Mouse (Mus musculus): ENCODE measurements at regions not wholly inside any gene's neighbourhood (a gene's known extent, or its start where the extent isn't known, plus 50 kb on each side); places are given as distances from the start of the nearest gene placed in this dataset.

DNA sequence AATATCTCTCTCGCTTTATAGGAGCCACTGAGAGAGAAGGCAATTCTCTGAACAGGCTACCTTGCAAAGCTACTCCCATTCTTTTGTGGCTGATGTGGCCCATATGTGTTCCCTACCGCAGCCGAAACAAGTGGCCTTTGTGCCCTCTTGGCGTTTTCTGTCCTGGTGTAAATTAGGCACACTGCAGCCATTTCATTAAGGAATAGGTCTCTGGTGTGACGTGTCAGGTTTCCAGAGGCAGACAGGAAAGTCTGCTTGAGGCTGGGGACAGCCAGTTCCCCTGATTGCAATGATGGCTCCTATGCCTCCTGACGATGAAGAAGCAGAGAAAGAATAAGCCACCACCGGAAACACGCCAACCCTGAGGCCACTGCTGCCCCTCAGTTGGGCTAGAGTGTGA, 59.3 kb upstream of the Bcor start:
- no peak overlapping the region for H3K27ac ChIP-seq (ENCODE audit: low read length)
- 66% methylated on average over 8 of the region's 8 CpGs for WGBS

DNA sequence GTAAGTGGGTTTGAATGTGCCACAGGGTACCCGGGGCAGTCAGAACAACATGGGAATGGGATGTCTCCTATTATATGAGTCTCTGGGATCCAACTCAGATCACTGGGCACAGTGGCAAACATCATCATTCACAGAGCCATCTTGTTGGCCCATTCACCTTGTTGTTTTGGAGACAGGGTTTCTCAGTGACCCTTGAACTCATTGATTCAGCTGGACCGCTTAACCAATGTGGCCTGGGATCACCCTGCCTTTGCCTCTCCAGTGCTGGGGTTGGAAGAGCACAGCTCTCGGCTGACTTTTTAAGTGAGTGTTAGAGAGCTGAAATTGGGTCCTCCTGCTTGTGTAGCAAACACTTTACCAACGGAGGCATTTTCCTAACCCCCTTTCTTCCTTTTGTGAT, 64.2 kb upstream of the Bcor start:
- Histone ChIP-seq H3K9me3 (ENCODE audit: control insufficient read depth, low read depth, low read length) (no peaks in the 10 kb centered on the region), H3K27ac (ENCODE audit: low read length) (no peak overlapping the region), H3K4me3 (ENCODE audit: low read depth, low read length) (no peak overlapping the region), H3K36me3 (ENCODE audit: control insufficient read depth, insufficient read depth, low read length) (no peaks in the 10 kb centered on the region), H3K4me2 (replicated peaks; ENCODE audit: low read depth, low read length) (no peak overlapping the region), H3K27me3 (ENCODE audit: control insufficient read depth, insufficient read depth, low read length) (no peaks in the 10 kb centered on the region), H3K9ac (replicated peaks; ENCODE audit: low read depth, low read length) (no peak overlapping the region), H3K4me1 (ENCODE audit: control insufficient read depth, insufficient read depth, low read length) (no peaks in the 10 kb centered on the region)
- WGBS: 74% methylated on average over 4 of the region's 4 CpGs
- no peak for ATAC-seq (ENCODE audit: insufficient number of reproducible peaks, insufficient read depth, low FRiP score, low read depth)

More for the DNA sequence above, 59.3 kb upstream of the Bcor start:
- H3K4me3 ChIP-seq (ENCODE audit: low read depth, low read length): no peak overlapping the region
- H3K4me2 ChIP-seq (replicated peaks; ENCODE audit: low read depth, low read length): no peak overlapping the region
- no peaks in the 10 kb centered on the region for H3K9me3 ChIP-seq (ENCODE audit: control insufficient read depth, low read depth, low read length)
- no peak for ATAC-seq (ENCODE audit: insufficient number of reproducible peaks, insufficient read depth, low FRiP score, low read depth)
- no peaks in the 10 kb centered on the region for H3K36me3 ChIP-seq (ENCODE audit: control insufficient read depth, insufficient read depth, low read length)
- H3K9ac ChIP-seq (replicated peaks; ENCODE audit: low read depth, low read length): no peak overlapping the region
- H3K27me3 ChIP-seq (ENCODE audit: control insufficient read depth, insufficient read depth, low read length): no peaks in the 10 kb centered on the region
- H3K4me1 ChIP-seq (ENCODE audit: control insufficient read depth, insufficient read depth, low read length): no peaks in the 10 kb centered on the region

DNA sequence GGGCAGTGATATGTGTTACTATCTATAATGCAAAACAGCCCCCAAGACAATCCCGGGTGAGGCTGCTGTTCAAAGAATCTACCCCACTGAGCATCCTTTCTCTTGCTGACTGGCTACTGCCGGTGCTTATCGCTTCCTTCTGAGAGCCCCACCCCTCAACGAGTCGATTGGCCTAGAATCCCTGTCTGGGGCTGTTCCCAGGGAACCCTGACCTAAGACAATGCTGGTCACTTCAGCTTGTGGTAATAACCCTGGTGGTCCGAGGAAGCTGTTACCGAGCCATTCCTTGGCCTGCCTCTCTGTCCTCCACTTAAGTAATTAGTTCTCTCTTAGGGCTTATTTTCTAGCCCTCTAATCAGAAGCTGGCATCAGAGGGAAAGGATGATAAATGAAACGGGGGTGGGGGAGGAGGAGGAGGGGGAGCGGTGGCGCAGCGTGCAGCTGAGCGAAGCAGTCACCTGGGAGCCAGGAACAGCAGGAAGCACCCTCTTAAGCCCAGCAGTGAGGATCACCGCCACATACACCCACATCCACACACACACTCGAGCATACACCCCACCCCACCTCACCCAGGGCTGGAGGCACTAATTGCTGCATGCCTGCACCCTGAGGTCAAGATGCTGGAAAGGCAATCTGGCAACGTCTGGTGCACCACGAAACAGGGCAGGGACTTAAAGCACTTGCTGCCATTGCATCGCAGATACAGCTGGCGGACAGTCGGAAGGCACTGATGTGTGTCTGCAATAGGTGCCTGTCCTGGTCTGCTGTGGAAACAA, 65.1 kb upstream of the Bcor start:
- no peak for ATAC-seq (ENCODE audit: insufficient number of reproducible peaks, insufficient read depth, low FRiP score, low read depth)

DNA sequence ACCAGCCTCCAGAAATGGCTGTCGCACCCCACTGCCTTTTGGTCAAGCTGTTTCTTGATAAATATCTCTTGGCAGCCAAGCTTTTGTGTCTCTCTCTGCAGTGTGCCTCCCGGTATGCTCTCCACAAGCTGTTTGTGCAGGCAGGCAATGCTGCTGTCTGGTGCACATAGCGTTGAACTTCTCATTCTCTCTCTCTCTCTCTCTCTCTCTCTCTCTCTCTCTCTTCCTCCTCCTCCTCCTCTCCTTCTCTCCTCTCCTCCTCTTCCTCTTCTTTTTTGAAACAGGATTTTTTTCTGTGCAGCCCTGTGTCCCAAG, 65.7 kb upstream of the Bcor start:
- H3K4me1 ChIP-seq (ENCODE audit: control insufficient read depth, insufficient read depth, low read length): no peaks in the 10 kb centered on the region
- H3K4me2 ChIP-seq (replicated peaks; ENCODE audit: low read depth, low read length): no peak overlapping the region; the same call in 1 of the 2 replicates
- 35% methylated on average over 3 of the region's 3 CpGs for WGBS
- H3K36me3 ChIP-seq (ENCODE audit: control insufficient read depth, insufficient read depth, low read length): no peaks in the 10 kb centered on the region
- H3K27me3 ChIP-seq (ENCODE audit: control insufficient read depth, insufficient read depth, low read length): no peaks in the 10 kb centered on the region
- no peaks in the 10 kb centered on the region for H3K9me3 ChIP-seq (ENCODE audit: control insufficient read depth, low read depth, low read length)
- H3K27ac ChIP-seq (ENCODE audit: low read length): no peak overlapping the region
- H3K9ac ChIP-seq (replicated peaks; ENCODE audit: low read depth, low read length): no peak overlapping the region
- H3K4me3 ChIP-seq (ENCODE audit: low read depth, low read length): no peak overlapping the region
- no peak for ATAC-seq (ENCODE audit: insufficient number of reproducible peaks, insufficient read depth, low FRiP score, low read depth)

More for the DNA sequence above, 65.1 kb upstream of the Bcor start:
- Histone ChIP-seq H3K9ac (replicated peaks; ENCODE audit: low read depth, low read length) (no peak overlapping the region), H3K27me3 (ENCODE audit: control insufficient read depth, insufficient read depth, low read length) (no peaks in the 10 kb centered on the region), H3K4me2 (replicated peaks; ENCODE audit: low read depth, low read length) (peak overlapping the region; percentile 32; the same call in 1 of the 2 replicates), H3K4me1 (ENCODE audit: control insufficient read depth, insufficient read depth, low read length) (no peaks in the 10 kb centered on the region), H3K27ac (ENCODE audit: low read length) (no peak overlapping the region), H3K4me3 (ENCODE audit: low read depth, low read length) (no peak overlapping the region), H3K36me3 (ENCODE audit: control insufficient read depth, insufficient read depth, low read length) (no peaks in the 10 kb centered on the region), H3K9me3 (ENCODE audit: control insufficient read depth, low read depth, low read length) (no peaks in the 10 kb centered on the region)
- WGBS: 13% methylated on average over 19 of the region's 19 CpGs

DNA sequence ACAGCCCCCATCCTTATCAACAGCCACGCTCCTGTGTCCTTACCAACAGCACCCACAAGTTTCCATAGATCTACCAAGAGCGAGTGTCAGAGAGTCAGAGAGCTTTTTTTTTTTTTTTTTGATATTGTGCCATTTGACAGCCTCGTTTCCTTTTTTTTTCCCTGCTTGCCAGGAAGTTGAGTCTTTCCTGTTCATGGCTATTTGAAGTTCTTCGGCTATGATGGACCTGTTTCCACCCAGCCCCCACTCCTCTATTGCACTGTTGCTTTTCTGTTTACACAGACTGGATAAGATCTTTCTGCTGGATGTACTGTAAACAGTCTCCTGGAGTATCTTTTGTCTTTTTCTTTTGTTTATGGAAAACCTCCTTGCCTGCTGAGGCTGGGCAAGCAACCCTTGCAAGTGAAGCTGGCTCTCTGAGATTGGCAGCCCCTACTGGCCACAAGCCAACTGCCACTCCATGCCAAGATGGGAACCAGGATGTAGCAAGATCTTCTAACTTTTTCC, 80.4 kb upstream of the Bcor start:
- no peak overlapping the region for H3K4me3 ChIP-seq (ENCODE audit: low read depth, low read length)
- H3K4me1 ChIP-seq (ENCODE audit: control insufficient read depth, insufficient read depth, low read length): no peaks in the 10 kb centered on the region
- WGBS: 64% methylated on average over 4 of the region's 4 CpGs
- H3K9ac ChIP-seq (replicated peaks; ENCODE audit: low read depth, low read length): no peak overlapping the region
- no peaks in the 10 kb centered on the region for H3K9me3 ChIP-seq (ENCODE audit: control insufficient read depth, low read depth, low read length)
- H3K36me3 ChIP-seq (ENCODE audit: control insufficient read depth, insufficient read depth, low read length): no peaks in the 10 kb centered on the region
- H3K27ac ChIP-seq (ENCODE audit: low read length): no peak overlapping the region
- no peak overlapping the region for H3K4me2 ChIP-seq (replicated peaks; ENCODE audit: low read depth, low read length)
- no peak for ATAC-seq (ENCODE audit: insufficient number of reproducible peaks, insufficient read depth, low FRiP score, low read depth)
- H3K27me3 ChIP-seq (ENCODE audit: control insufficient read depth, insufficient read depth, low read length): no peaks in the 10 kb centered on the region

DNA sequence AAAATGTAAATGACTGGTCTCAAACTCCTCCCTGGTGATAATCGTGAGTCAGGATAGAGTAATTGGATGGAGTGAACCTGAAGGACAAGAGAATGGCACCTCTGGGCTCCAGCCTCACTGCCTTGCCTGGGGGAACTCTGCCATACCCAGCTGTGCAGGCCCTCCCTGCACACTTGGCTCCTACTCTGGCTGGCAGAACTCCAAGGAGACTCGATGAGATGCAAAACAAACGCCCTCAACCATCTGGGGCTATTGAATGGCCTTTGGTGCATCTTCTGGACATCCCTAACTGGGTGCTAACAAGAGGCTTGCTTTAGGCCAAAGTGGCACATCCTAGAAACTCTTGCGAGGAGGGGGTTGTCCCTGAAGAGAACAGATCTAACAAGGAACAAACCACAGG, 81.6 kb upstream of the Bcor start:
- no peak overlapping the region for H3K4me3 ChIP-seq (ENCODE audit: low read depth, low read length)
- 65% methylated on average over 4 of the region's 4 CpGs for WGBS
- H3K4me1 ChIP-seq (ENCODE audit: control insufficient read depth, insufficient read depth, low read length): no peaks in the 10 kb centered on the region
- no peaks in the 10 kb centered on the region for H3K36me3 ChIP-seq (ENCODE audit: control insufficient read depth, insufficient read depth, low read length)
- no peak overlapping the region for H3K9ac ChIP-seq (replicated peaks; ENCODE audit: low read depth, low read length)
- no peak for ATAC-seq (ENCODE audit: insufficient number of reproducible peaks, insufficient read depth, low FRiP score, low read depth)
- no peaks in the 10 kb centered on the region for H3K27me3 ChIP-seq (ENCODE audit: control insufficient read depth, insufficient read depth, low read length)
- no peak overlapping the region for H3K27ac ChIP-seq (ENCODE audit: low read length)
- no peaks in the 10 kb centered on the region for H3K9me3 ChIP-seq (ENCODE audit: control insufficient read depth, low read depth, low read length)
- no peak overlapping the region for H3K4me2 ChIP-seq (replicated peaks; ENCODE audit: low read depth, low read length)

DNA sequence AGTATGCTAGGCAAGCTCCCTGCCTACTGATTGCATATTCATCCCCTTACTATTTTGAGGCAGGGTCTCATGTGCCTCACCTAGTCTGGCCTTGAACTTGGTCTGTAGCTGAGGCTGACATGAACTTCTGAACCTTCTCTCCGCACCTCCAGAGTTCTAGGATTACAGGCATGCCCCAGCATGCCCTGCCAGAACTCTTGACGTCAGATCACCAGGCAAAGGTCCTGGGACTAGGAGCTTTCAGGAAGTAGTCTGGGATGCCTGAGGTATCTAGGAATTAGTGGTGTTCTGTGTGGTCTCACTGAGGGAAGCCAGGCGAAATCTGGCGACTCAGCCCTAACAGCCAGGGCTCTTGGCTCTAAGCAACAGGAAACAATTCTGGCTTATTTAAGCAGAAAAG, 88.9 kb upstream of the Bcor start:
- H3K9me3 ChIP-seq (ENCODE audit: control insufficient read depth, low read depth, low read length): no peaks in the 10 kb centered on the region
- no peak overlapping the region for H3K4me2 ChIP-seq (replicated peaks; ENCODE audit: low read depth, low read length)
- no peaks in the 10 kb centered on the region for H3K27me3 ChIP-seq (ENCODE audit: control insufficient read depth, insufficient read depth, low read length)
- no peak overlapping the region for H3K9ac ChIP-seq (replicated peaks; ENCODE audit: low read depth, low read length)
- 59% methylated on average over 4 of the region's 4 CpGs for whole genome bisulfite sequencing
- ATAC-seq (ENCODE audit: insufficient number of reproducible peaks, insufficient read depth, low FRiP score, low read depth): no peak
- no peak overlapping the region for H3K27ac ChIP-seq (ENCODE audit: low read length)
- H3K4me3 ChIP-seq (ENCODE audit: low read depth, low read length): no peak overlapping the region
- no peaks in the 10 kb centered on the region for H3K36me3 ChIP-seq (ENCODE audit: control insufficient read depth, insufficient read depth, low read length)
- H3K4me1 ChIP-seq (ENCODE audit: control insufficient read depth, insufficient read depth, low read length): no peaks in the 10 kb centered on the region

DNA sequence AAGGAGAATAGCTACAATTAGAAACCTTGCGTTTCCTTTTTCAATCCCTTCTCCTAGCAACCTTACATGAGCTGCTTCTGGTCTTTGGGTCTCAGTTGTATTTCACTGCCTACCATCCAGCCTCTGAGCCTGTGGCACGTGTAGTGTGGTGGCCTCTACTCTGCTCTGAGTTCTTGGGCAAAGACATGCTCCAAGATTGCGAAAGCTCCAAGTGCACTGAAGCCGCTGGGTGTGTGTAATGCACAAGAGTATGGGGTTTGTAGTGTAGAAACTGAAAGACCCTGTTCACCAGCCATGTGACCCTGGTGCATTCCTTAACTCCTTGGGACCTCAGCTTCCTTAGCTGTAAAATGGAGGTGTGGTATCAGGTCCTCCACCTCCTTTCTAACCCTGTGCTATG, 89.8 kb upstream of the Bcor start:
- no peaks in the 10 kb centered on the region for H3K36me3 ChIP-seq (ENCODE audit: control insufficient read depth, insufficient read depth, low read length)
- no peak overlapping the region for H3K4me3 ChIP-seq (ENCODE audit: low read depth, low read length)
- no peak for ATAC-seq (ENCODE audit: insufficient number of reproducible peaks, insufficient read depth, low FRiP score, low read depth)
- WGBS: 78% methylated on average over 4 of the region's 4 CpGs
- H3K9ac ChIP-seq (replicated peaks; ENCODE audit: low read depth, low read length): no peak overlapping the region
- no peak overlapping the region for H3K27ac ChIP-seq (ENCODE audit: low read length)
- H3K4me1 ChIP-seq (ENCODE audit: control insufficient read depth, insufficient read depth, low read length): no peaks in the 10 kb centered on the region
- H3K9me3 ChIP-seq (ENCODE audit: control insufficient read depth, low read depth, low read length): no peaks in the 10 kb centered on the region
- no peaks in the 10 kb centered on the region for H3K27me3 ChIP-seq (ENCODE audit: control insufficient read depth, insufficient read depth, low read length)
- H3K4me2 ChIP-seq (replicated peaks; ENCODE audit: low read depth, low read length): no peak overlapping the region

All from stomach, embryonic 14.5 days (tissue).